Mouse (Mus musculus) CD4-positive naive resting alpha-beta T cell, adult 76 days (primary cell): Measurements from ENCODE around the gene Olfr559. TPM values are rescaled to one million over a fixed set of nuclear protein-coding genes. Genes with fewer than 3 reads are reported as not detected.

Experiments
- total RNA-seq: library from RNA; stranded (reverse); gene quantifications from one replicate; pipeline ENCODE4 v1.2.4, GENCODE M21; 2023

Gene Olfr559
- total RNA-seq, result not detected

GRCm38 (mm10) chr7:102727391-102727790, at the start of gene Olfr559:
Gene Olfr559 (minus strand): TSS chr7:102727491.

GRCm38 (mm10) chr7:102770921-102771320, 43.6 kb upstream of the Olfr559 start, which contains the start of gene Olfr561:
Gene Olfr561 (plus strand): TSS chr7:102771221.

DNA sequence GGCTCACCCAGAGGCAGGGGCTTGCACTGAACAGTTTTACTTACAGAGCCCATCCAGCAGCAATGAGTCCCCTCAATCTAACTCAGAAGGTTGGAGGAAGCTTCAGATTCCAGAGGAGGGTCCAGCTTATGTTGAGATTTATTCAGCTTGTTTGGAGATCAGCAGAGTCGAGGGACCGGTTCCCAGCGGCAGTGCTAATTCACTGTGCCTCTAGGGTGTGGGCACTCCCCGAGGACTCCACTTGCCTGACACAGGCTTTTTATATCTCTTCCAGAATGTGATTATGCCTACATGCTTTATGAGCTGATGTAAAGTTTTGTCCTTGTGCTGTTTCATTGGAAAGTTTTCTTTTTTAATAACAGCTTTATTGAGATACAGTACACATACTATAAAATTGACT, 32.0 kb upstream of the Olfr559 start, which contains the start of the genes Olfr560 and Olfr78:
Olfr560 (minus strand) TSS at position 101 of the 400 bp plus-strand sequence.
Olfr78 (minus strand) TSS at position 206 of the 400 bp plus-strand sequence.

GRCm38 (mm10) chr7:102718970-102719369, 8.3 kb downstream of the Olfr559 start, which contains the start of gene Olfr33:
Gene Olfr33 (minus strand): TSS chr7:102719070.

DNA sequence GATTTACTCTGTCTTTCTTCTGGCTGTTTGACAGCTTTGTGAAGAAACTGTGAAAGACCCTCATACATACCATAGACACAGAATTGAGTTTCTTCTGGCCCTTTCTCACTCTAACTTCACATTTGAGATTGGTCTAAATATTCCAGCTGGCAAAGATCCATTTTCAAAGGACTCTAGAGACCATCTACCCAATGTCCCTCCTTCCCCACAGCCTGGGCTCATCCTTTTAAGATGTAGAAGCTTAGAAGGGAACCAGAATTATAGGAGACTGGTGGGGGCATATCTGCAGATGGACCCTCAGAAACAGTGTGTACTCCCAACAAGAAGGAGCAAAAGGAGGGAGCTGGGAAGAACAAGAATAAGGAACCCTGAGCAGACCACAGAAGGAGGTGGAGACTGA, 25.4 kb downstream of the Olfr559 start, which contains the start of gene Olfr558:
Olfr558 (plus strand) TSS at position 301 of the 400 bp plus-strand sequence.

DNA sequence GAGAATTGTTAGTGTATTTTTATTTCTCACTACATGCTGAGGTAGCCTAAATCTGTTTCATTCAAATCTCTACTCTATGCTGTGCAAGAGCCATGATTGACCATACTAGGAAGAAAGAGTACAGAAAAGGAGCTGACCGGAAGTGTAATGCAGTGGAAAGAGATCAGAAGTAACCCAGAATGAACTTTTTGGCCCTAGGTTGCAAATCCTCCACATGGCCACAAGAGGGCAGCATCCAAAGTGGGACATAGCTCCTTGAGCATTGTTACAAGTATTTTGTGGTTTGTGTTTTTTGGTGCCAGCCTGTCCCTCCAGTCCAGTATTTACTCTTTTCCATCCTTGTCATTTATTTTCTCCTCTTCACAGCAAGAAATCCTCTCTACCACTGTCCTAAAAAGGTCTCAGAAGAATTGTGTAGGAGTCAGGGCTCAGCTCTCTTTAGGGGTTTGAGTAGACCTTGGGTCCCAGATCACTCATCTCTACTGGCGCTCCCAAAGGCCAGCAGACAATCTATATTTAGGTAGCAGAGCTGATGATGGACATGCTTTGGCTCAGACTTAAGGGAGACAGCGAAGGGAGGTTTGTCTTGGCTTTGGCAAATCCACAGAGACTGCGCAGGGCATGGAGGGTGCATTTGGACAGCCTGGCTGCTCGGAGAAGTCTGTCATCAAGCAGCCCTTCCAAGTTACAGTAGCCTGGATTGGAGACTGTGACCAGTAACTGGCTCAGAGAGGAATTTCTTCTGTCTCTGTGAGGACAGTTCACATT, 31.7 kb downstream of the Olfr559 start, which contains the start of gene Olfr557:
Olfr557 (plus strand) TSS at position 553 of the 768 bp plus-strand sequence.

DNA sequence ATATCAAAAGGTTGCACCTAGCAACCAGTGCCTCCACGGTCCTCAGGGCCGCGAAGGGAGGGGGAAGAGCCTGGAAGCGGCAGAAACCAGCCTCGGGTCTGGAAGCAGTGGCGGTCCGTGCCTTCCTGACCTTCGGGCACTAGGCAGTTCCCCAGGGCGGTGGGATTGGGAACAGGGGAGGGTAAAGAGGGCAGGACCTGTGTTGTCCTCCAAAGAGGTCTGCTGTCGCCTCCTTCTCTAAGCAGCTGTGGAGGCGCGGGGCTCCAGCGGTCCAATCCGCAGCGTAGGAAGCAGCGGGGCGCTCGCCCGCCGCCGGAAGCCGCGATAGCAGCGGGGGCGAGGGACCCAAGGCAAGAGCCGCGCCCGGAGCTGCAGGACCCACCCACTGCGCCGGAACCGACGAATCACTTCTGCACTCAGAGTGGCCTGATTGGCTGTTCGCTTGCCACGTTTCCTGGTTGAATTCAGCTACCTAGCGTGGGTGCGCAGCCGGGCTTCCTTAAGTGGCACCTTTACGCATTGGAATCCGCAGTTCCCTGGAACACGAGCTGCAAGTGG, 40.3 kb downstream of the Olfr559 start, which contains the start of gene Trim68:
Trim68 (minus strand) TSS at position 384 of the 558 bp plus-strand sequence.

Other genes with a start within 250 kb of the Olfr559 start
- gene Olfr543, start 245.8 kb downstream of the Olfr559 start, total RNA-seq, result not detected
- gene Olfr544, start 239.2 kb downstream of the Olfr559 start, total RNA-seq, result not detected
- not detected for gene Olfr545, start 227.9 kb downstream of the Olfr559 start, total RNA-seq
- not detected for gene Olfr547, start 192.7 kb downstream of the Olfr559 start, total RNA-seq
- not detected for gene Olfr548-ps1, start 186.6 kb downstream of the Olfr559 start, total RNA-seq
- not detected for gene Olfr549, start 177.6 kb downstream of the Olfr559 start, total RNA-seq
- 43.5 TPM for gene Trim21, start 162.0 kb downstream of the Olfr559 start, total RNA-seq
- gene Olfr550, start 156.0 kb downstream of the Olfr559 start, total RNA-seq, result not detected
- not detected for gene Olfr551, start 135.6 kb downstream of the Olfr559 start, total RNA-seq
- gene Olfr552, start 129.7 kb downstream of the Olfr559 start, total RNA-seq, result 0.23 TPM
- not detected for gene Olfr553, start 109.3 kb downstream of the Olfr559 start, total RNA-seq
- not detected for gene Olfr554, start 89.1 kb downstream of the Olfr559 start, total RNA-seq
- not detected for gene Olfr555, start 68.7 kb downstream of the Olfr559 start, total RNA-seq
- gene Olfr556, start 62.6 kb downstream of the Olfr559 start, total RNA-seq, result not detected
- 11.8 TPM for gene Trim68, start 40.2 kb downstream of the Olfr559 start, total RNA-seq
- gene Olfr557, start 31.6 kb downstream of the Olfr559 start, total RNA-seq, result not detected
- gene Olfr558, start 25.3 kb downstream of the Olfr559 start, total RNA-seq, result not detected
- not detected for gene Olfr33, start 8.4 kb downstream of the Olfr559 start, total RNA-seq
- not detected for gene Olfr560, start 31.9 kb upstream of the Olfr559 start, total RNA-seq
- gene Olfr78, start 32.0 kb upstream of the Olfr559 start, total RNA-seq, result not detected
- gene Olfr561, start 43.7 kb upstream of the Olfr559 start, total RNA-seq, result not detected
- not detected for gene Olfr564, start 76.0 kb upstream of the Olfr559 start, total RNA-seq
- not detected for gene Olfr566, start 131.3 kb upstream of the Olfr559 start, total RNA-seq
- not detected for gene Olfr568, start 149.6 kb upstream of the Olfr559 start, total RNA-seq
- not detected for gene Olfr569, start 163.4 kb upstream of the Olfr559 start, total RNA-seq
- not detected for gene Olfr570, start 167.1 kb upstream of the Olfr559 start, total RNA-seq
- gene Olfr571, start 190.0 kb upstream of the Olfr559 start, total RNA-seq, result not detected
- not detected for gene Olfr572, start 196.9 kb upstream of the Olfr559 start, total RNA-seq
- not detected for gene Olfr573-ps1, start 215.1 kb upstream of the Olfr559 start, total RNA-seq
- not detected for gene Olfr574, start 221.0 kb upstream of the Olfr559 start, total RNA-seq
- gene Olfr575, start 231.3 kb upstream of the Olfr559 start, total RNA-seq, result not detected
- not detected for gene Olfr576, start 235.2 kb upstream of the Olfr559 start, total RNA-seq
- not detected for gene Olfr577, start 248.5 kb upstream of the Olfr559 start, total RNA-seq